Mouse (Mus musculus) lung, postnatal 4 days (tissue): ENCODE measurements at regions not wholly inside any gene's neighbourhood (a gene's known extent, or its start where the extent isn't known, plus 50 kb on each side); places are given as distances from the start of the nearest gene placed in this dataset.

Experiments
- DNase-seq, 2 experiments: peaks; one replicate each; pipeline ENCODE4 v3.0.0; 2021

DNA sequence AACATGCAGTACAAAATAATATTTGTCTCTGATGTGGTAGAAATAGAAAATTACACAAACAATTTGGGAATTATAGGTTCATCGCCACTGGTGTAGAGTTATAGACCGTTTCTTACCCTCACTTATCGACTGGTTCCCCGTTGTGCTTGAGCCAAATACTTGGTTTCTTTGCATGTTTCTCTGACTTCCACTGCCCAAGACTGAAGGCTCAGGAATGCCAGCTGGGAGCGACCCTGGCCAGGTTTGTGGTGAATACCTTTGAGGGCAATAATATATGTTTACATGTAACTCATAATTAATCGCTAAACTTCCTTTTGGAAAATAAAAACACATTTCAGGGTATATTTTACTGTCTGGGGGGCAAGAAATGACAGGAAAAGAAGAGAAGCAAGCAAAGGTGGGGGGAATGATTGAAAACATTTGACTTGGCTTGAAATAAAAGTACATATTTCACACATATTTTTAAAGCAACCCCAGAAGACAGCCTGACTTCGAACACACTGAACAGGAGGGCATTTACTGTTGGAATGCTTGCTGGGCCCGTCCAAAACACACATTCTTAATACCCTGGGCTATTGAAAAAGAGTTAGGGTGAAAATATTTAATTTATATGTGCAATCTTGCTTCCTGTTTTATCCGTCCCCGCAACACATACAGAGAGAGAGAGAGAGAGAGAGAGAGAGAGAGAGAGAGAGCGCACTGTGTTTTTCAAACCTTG, 75.3 kb upstream of the Ccn2 start:
- peak in 1 of 2 experiments; percentile 3 for DNase-seq

- DNase-seq, result peak; percentile 15 to 27
These were observed 74.7 kb upstream of the Ccn2 start for GRCm38 (mm10) chr10:24520515-24520914.

DNA sequence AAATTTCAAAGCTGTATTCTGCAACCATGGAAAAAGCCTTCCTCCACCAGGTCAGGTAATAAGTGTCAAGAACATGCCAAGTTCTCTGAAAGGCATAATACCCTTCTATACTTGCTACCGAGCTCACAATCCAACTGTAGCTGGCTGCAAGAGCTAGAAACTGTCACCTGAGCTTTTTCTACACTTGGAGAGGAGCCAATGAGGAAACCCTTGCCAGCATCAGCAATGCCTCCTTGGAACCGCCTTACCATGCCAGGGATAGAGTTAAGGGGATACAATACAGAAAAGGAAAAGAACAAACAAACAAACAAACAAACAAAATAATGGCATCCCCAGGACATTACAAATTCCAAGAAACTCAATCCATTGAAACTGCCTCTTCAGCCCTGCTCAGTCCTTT, 62.5 kb upstream of the Ccn2 start:
- no peak for DNase-seq

DNA sequence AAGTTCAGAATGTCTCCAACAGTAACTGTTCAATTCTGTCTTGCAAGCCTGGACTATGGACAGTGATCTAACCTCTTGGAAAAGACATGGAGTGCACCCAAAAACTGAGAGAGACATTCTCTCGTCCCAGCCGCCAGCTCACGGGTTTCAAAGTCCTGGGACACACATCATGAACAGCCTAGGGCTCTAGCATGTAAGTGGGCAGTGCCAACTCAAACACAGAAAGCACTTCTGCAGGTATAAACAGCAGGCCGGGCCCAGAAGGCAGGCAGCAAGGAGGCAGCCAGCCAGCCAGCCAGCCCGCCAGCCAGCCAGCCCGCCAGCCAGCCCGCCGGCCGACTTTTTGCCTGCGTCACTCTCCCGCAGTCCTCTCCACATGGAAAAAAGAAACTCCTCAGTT, 60.3 kb upstream of the Ccn2 start:
- DNase-seq, result peak; percentile 55 to 74

DNA sequence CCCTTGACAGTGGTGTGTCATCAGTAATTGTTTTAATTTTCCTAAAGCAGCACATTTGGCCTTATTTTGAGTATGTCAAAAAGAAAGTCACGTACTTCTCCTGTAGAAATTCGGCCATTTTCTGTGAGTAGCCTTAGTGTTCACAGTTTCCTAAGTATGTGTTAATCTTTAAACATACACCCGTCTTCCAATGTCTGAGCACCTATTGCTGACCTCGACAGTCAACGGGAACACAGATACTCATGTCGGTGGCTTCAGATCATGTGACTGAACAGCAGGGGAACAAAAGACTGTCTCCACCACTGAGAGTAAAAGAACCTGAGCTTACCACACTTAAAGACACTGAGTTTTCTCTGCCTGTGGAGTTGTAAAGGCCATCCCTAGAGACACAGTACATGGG, 59.8 kb upstream of the Ccn2 start:
- DNase-seq, result no peak

GRCm38 (mm10) chr10:24541990-24542389, 53.3 kb upstream of the Ccn2 start:
- no peak for DNase-seq
